Mouse (Mus musculus): ENCODE measurements around the gene Pmepa1. TPM values are rescaled to one million over a fixed set of nuclear protein-coding genes. Genes with fewer than 3 reads are reported as not detected.

The Pmepa1 gene
- polyA plus RNA-seq, 1 experiment from 2014 or later: 7.0 TPM

GRCm38 (mm10) chr2:173226792-173227191 is 49.5 kb downstream of the Pmepa1 start:
- TF ChIP-seq CTCF (IDR thresholded peaks at IDR 0.05; ENCODE audit: low read depth) (no peak), EP300 (optimal IDR thresholded peaks at IDR 0.05) (no peak)
- ATAC-seq (ENCODE audit: low FRiP score, low TSS enrichment): no peak
- Histone ChIP-seq H3K36me3 (ENCODE audit: control insufficient read depth, insufficient read depth, low read length) (peaks cover 2% of the 10 kb centered on the region; the same call in 1 of the 2 replicates), H3K4me3 (ENCODE audit: low read depth, low read length) (no peak overlapping the region), H3K27me3 (ENCODE audit: control insufficient read depth, insufficient read depth, low read length) (no peaks in the 10 kb centered on the region), H3K9me3 (ENCODE audit: control insufficient read depth, low read length) (no peaks in the 10 kb centered on the region), H3K9ac (ENCODE audit: low read length) (no peak overlapping the region), H3K27ac (replicated peaks) (no peak overlapping the region), H3K4me1 (replicated peaks; ENCODE audit: control insufficient read depth, insufficient read depth) (no peaks in the 10 kb centered on the region), H3K4me2 (replicated peaks; ENCODE audit: low read depth) (no peak overlapping the region)
- DNase-seq (ENCODE audit: low spot score): no peak
- WGBS: 77% methylated on average over 8 of the region's 8 CpGs

DNA sequence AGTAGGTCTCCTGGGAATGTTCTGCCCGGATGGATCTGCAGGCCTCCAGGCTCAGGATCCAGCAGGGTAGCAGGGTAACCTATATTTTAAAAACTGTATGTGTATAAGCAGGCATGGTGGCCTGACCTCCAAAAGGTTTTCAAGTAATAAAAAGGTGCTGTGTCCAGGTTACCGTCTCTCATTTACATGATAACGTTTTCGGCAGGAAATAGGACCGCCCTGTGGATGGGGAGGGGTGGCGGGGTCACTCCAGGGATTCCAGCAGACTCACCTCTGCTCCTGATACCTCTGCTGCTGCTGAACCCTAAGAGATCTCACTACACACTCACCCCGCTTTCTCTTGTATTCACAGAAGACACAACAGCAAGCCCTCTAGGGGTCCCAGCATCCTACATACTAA is 50.4 kb downstream of the Pmepa1 start:
- no peak overlapping the region for H3K9ac ChIP-seq (ENCODE audit: low read length)
- TF ChIP-seq CTCF (IDR thresholded peaks at IDR 0.05; ENCODE audit: low read depth): no peak
- TF ChIP-seq EP300 (optimal IDR thresholded peaks at IDR 0.05): no peak
- no peaks in the 10 kb centered on the region for H3K27me3 ChIP-seq (ENCODE audit: control insufficient read depth, insufficient read depth, low read length)
- H3K4me3 ChIP-seq (ENCODE audit: low read depth, low read length): no peak overlapping the region
- H3K27ac ChIP-seq (replicated peaks): no peak overlapping the region
- no peaks in the 10 kb centered on the region for H3K4me1 ChIP-seq (replicated peaks; ENCODE audit: control insufficient read depth, insufficient read depth)
- no peak overlapping the region for H3K4me2 ChIP-seq (replicated peaks; ENCODE audit: low read depth)
- ATAC-seq (ENCODE audit: low FRiP score, low TSS enrichment) (no peak), DNase-seq (ENCODE audit: low spot score) (no peak)
- H3K9me3 ChIP-seq (ENCODE audit: control insufficient read depth, low read length): no peaks in the 10 kb centered on the region
- 80% methylated on average over 7 of the region's 7 CpGs for WGBS
- H3K36me3 ChIP-seq (ENCODE audit: control insufficient read depth, insufficient read depth, low read length): peaks cover 2% of the 10 kb centered on the region; the same call in 1 of the 2 replicates

- no peak overlapping the region for H3K4me2 ChIP-seq (replicated peaks; ENCODE audit: low read depth)
- peaks cover 2% of the 10 kb centered on the region; the same call in 1 of the 2 replicates for H3K36me3 ChIP-seq (ENCODE audit: control insufficient read depth, insufficient read depth, low read length)
- no peaks in the 10 kb centered on the region for H3K4me1 ChIP-seq (replicated peaks; ENCODE audit: control insufficient read depth, insufficient read depth)
- TF ChIP-seq CTCF (IDR thresholded peaks at IDR 0.05; ENCODE audit: low read depth) (no peak), EP300 (optimal IDR thresholded peaks at IDR 0.05) (no peak)
- WGBS: 51% methylated on average over 7 of the region's 7 CpGs
- DNase-seq (ENCODE audit: low spot score): no peak
- no peak overlapping the region for H3K27ac ChIP-seq (replicated peaks)
- no peak for ATAC-seq (ENCODE audit: low FRiP score, low TSS enrichment)
- H3K27me3 ChIP-seq (ENCODE audit: control insufficient read depth, insufficient read depth, low read length): no peaks in the 10 kb centered on the region
- H3K4me3 ChIP-seq (ENCODE audit: low read depth, low read length): no peak overlapping the region
- H3K9me3 ChIP-seq (ENCODE audit: control insufficient read depth, low read length): no peaks in the 10 kb centered on the region
- H3K9ac ChIP-seq (ENCODE audit: low read length): no peak overlapping the region
Measured at GRCm38 (mm10) chr2:173224832-173225231, 51.5 kb downstream of the Pmepa1 start.

DNA sequence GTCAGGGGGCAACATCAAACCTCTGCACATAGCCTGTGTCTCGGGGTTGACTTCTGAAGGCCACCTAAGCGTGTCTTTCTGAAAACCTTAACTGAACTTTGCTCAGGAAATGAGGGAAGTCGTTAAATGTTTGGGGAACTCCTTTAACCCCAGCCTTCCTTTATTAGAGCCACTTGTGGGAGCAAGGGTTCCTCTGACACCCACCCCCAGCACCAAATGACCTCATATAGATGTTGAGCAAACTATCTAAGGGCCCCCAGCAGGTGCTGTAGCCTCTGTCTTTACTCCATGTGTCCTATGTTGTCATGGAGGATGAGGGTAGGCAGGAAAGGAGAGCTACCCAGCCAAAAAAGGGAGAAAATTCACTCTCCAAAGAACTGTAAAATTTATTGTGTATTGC is 52.2 kb downstream of the Pmepa1 start:
- H3K9ac ChIP-seq (ENCODE audit: low read length): no peak overlapping the region
- peaks cover 2% of the 10 kb centered on the region; the same call in 1 of the 2 replicates for H3K36me3 ChIP-seq (ENCODE audit: control insufficient read depth, insufficient read depth, low read length)
- H3K4me3 ChIP-seq (ENCODE audit: low read depth, low read length): no peak overlapping the region
- no peak overlapping the region for H3K4me2 ChIP-seq (replicated peaks; ENCODE audit: low read depth)
- WGBS: 65% methylated on average over 3 of the region's 3 CpGs
- no peaks in the 10 kb centered on the region for H3K4me1 ChIP-seq (replicated peaks; ENCODE audit: control insufficient read depth, insufficient read depth)
- ATAC-seq (ENCODE audit: low FRiP score, low TSS enrichment) (no peak), DNase-seq (ENCODE audit: low spot score) (no peak)
- no peak for TF ChIP-seq CTCF (IDR thresholded peaks at IDR 0.05; ENCODE audit: low read depth)
- no peak for TF ChIP-seq EP300 (optimal IDR thresholded peaks at IDR 0.05)
- H3K27me3 ChIP-seq (ENCODE audit: control insufficient read depth, insufficient read depth, low read length): no peaks in the 10 kb centered on the region
- H3K27ac ChIP-seq (replicated peaks): no peak overlapping the region
- H3K9me3 ChIP-seq (ENCODE audit: control insufficient read depth, low read length): no peaks in the 10 kb centered on the region

DNA sequence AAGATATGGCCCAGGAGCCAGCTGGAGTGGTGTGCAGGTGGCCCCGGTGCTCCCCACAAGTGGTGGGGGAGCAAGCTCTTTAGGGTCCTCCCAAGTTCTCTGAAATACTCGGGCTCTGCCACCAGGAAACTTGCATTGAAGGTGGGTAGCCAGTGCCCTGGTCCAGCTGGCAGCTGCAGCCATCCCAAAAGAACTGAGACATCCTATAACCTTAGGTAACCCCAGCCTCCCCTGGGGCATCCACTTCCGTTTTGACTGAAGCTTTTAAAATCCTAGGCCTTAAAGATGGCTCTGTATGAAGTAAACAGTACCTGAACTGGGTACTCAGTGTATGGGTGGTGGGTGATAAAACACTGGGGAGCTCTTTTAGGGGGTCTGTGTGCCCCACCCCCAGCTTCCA is 52.8 kb downstream of the Pmepa1 start:
- 70% methylated on average over 3 of the region's 3 CpGs for WGBS
- H3K9ac ChIP-seq (ENCODE audit: low read length): no peak overlapping the region
- no peaks in the 10 kb centered on the region for H3K9me3 ChIP-seq (ENCODE audit: control insufficient read depth, low read length)
- H3K4me3 ChIP-seq (ENCODE audit: low read depth, low read length): no peak overlapping the region
- ATAC-seq (ENCODE audit: low FRiP score, low TSS enrichment) (no peak), DNase-seq (ENCODE audit: low spot score) (no peak)
- no peaks in the 10 kb centered on the region for H3K27me3 ChIP-seq (ENCODE audit: control insufficient read depth, insufficient read depth, low read length)
- TF ChIP-seq EP300 (optimal IDR thresholded peaks at IDR 0.05): no peak
- no peak for TF ChIP-seq CTCF (IDR thresholded peaks at IDR 0.05; ENCODE audit: low read depth)
- peaks cover 2% of the 10 kb centered on the region; the same call in 1 of the 2 replicates for H3K36me3 ChIP-seq (ENCODE audit: control insufficient read depth, insufficient read depth, low read length)
- H3K4me1 ChIP-seq (replicated peaks; ENCODE audit: control insufficient read depth, insufficient read depth): no peaks in the 10 kb centered on the region
- H3K4me2 ChIP-seq (replicated peaks; ENCODE audit: low read depth): no peak overlapping the region
- H3K27ac ChIP-seq (replicated peaks): no peak overlapping the region

- no peak overlapping the region for H3K9ac ChIP-seq (ENCODE audit: low read length)
- H3K4me2 ChIP-seq (replicated peaks; ENCODE audit: low read depth): no peak overlapping the region
- no peaks in the 10 kb centered on the region for H3K36me3 ChIP-seq (ENCODE audit: control insufficient read depth, insufficient read depth, low read length)
- ATAC-seq (ENCODE audit: low FRiP score, low TSS enrichment) (no peak), DNase-seq (ENCODE audit: low spot score) (peak; percentile 6)
- no peaks in the 10 kb centered on the region for H3K4me1 ChIP-seq (replicated peaks; ENCODE audit: control insufficient read depth, insufficient read depth)
- no peak for TF ChIP-seq CTCF (IDR thresholded peaks at IDR 0.05; ENCODE audit: low read depth)
- TF ChIP-seq EP300 (optimal IDR thresholded peaks at IDR 0.05): no peak
- H3K27me3 ChIP-seq (ENCODE audit: control insufficient read depth, insufficient read depth, low read length): no peaks in the 10 kb centered on the region
- no peak overlapping the region for H3K4me3 ChIP-seq (ENCODE audit: low read depth, low read length)
- H3K9me3 ChIP-seq (ENCODE audit: control insufficient read depth, low read length): no peaks in the 10 kb centered on the region
- H3K27ac ChIP-seq (replicated peaks): no peak overlapping the region
- 85% methylated on average over 9 of the region's 9 CpGs for WGBS
Measured at GRCm38 (mm10) chr2:173220754-173221153, 55.6 kb downstream of the Pmepa1 start.

Data from stomach, postnatal 0 days (tissue).